27 mouse cellular contexts compared by ENCODE assay signal in the genomic region with DNA sequence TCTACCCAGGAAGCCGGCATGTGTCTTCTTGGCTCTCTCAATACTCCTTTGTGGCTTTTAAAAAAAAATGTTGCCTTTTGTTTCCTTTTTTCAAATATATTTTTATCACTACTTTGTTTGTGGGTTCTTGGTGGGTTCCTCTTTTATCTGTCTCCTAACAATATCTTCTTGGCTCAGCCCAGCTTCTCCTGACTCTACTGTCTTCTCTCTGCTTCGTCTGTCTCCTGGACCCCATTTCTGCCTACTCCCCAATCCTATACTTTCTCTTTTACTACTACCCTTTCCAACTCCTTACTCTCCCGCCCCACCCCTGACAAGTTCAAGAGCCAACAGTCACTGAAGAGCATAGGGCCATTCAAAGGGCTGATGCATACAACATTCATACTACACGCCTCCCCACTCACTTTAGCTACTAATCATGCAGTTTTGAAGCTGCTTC. TPM values are rescaled to one million over a fixed set of nuclear protein-coding genes. Genes with fewer than 3 reads are reported as not detected.
A peak's percentile ranks its signal among the peaks of the same experiment; 100 is the strongest.
DNase-seq lines count a peak whose midpoint lies in the region; ATAC-seq and TF ChIP-seq lines count a peak whose summit lies in the region.
"Had no signal": no experiment of that assay in that cellular context is flagged by ENCODE, and none has a peak within 500 bp of the region (broad histone marks: within the 10 kb centered on the region; RNA-seq: fewer than 3 reads in every experiment).

No protein-coding gene starts in this region.

- no peak for TF ChIP-seq CTCF in heart, adult 2 months (IDR thresholded peaks at IDR 0.05)
- TF ChIP-seq CTCF in small intestine, adult 2 months (IDR thresholded peaks at IDR 0.05; ENCODE audit: extremely low read depth, insufficient read length, insufficient replicate concordance, low read depth, low read length) = no peak

- peak; percentile 46 to 48; a peak in 2 of 4 replicates for ATAC-seq in hematopoietic stem cell, adult 5-6 weeks (replicated peaks in 1 of 2; ENCODE audit: insufficient read depth in 1 of 2, low FRiP score in 2 of 2, low TSS enrichment in 1 of 2, low read depth in 1 of 2, poor library complexity in 2 of 2, severe bottlenecking in 2 of 2)
- ATAC-seq: forebrain, embryonic 16.5 days; Patski had no signal

- peak; percentile 88 for DNase-seq in heart, adult 11 months
- no peak for DNase-seq in heart, adult 2 months
- DNase-seq in B cell, adult 2 months = peak; percentile 49 to 54
- no peak for DNase-seq in layer of hippocampus, postnatal 25 days (ENCODE audit: extremely low spot score in 1 of 2, low spot score in 1 of 2)
- DNase-seq in gastrocnemius, adult 8-10 months (ENCODE audit: low spot score in 2 of 2) = no peak
- no peak for DNase-seq in right cerebral cortex, postnatal 36 days (ENCODE audit: low spot score in 2 of 2)
- DNase-seq: adrenal gland, postnatal 36 days; cerebellum, postnatal 14 days; heart, adult 18-20 months; lung, postnatal 10 days; retina, postnatal 1 day had no signal

- no peak overlapping the region for H3K9ac ChIP-seq in heart, adult 2 months (ENCODE audit: low read depth, low read length)
- H3K9ac ChIP-seq: heart, embryonic 15.5 days; liver, embryonic 15.5 days had no signal

- no peak overlapping the region for H3K27ac ChIP-seq in heart, adult 2 months
- H3K27ac ChIP-seq in small intestine, adult 2 months (ENCODE audit: insufficient read depth, low read depth, low read length) = peak overlapping the region; percentile 81
- H3K27ac ChIP-seq: heart, embryonic 15.5 days; hindbrain, embryonic 10.5 days; layer of hippocampus, adult 2 months; liver, embryonic 15.5 days; stomach, postnatal 0 days had no signal

- no peak overlapping the region for H3K4me3 ChIP-seq in heart, adult 2 months
- no peak overlapping the region for H3K4me3 ChIP-seq in small intestine, adult 2 months (ENCODE audit: low read depth, low read length)
- H3K4me3 ChIP-seq: erythroblast, embryonic 14.5 days; heart, embryonic 15.5 days; hindbrain, embryonic 10.5 days; layer of hippocampus, adult 2 months; liver, embryonic 15.5 days had no signal

- H3K36me3 ChIP-seq in heart, adult 2 months (ENCODE audit: control insufficient read depth, insufficient read depth, low read length) = no peaks in the 10 kb centered on the region
- no peaks in the 10 kb centered on the region for H3K36me3 ChIP-seq in small intestine, adult 2 months (ENCODE audit: control insufficient read depth, insufficient read depth, low read length)
- H3K36me3 ChIP-seq: heart, embryonic 15.5 days; hindbrain, embryonic 10.5 days; liver, embryonic 15.5 days had no signal

- intact Hi-C loops in heart, adult 2 months (cut with DNase I) = no loop called here

- H3K27me3 ChIP-seq in heart, adult 2 months (ENCODE audit: control insufficient read depth, insufficient read depth, low read length) = no peaks in the 10 kb centered on the region
- no peaks in the 10 kb centered on the region for H3K27me3 ChIP-seq in small intestine, adult 2 months (ENCODE audit: control insufficient read depth, insufficient read depth, low read length)
- H3K27me3 ChIP-seq: heart, embryonic 15.5 days; liver, embryonic 15.5 days had no signal

- TF ChIP-seq EP300 in heart, adult 2 months (IDR thresholded peaks at IDR 0.05; ENCODE audit: insufficient read depth, low read depth, low read length) = no peak

- no peaks in the 10 kb centered on the region for H3K4me1 ChIP-seq in heart, adult 2 months (ENCODE audit: control insufficient read depth, insufficient read depth, low read length)
- H3K4me1 ChIP-seq in small intestine, adult 2 months (ENCODE audit: control insufficient read depth, insufficient read depth, insufficient read length, low read length) = peaks cover 15% of the 10 kb centered on the region; the same call in 1 of the 2 replicates
- H3K4me1 ChIP-seq: heart, embryonic 15.5 days; hindbrain, embryonic 10.5 days; liver, embryonic 15.5 days had no signal

- 64% methylated on average over 4 of the region's 4 CpGs for WGBS in heart, adult 2 months
- 68% methylated on average over 4 of the region's 4 CpGs for WGBS in small intestine, adult 2 months

- TF ChIP-seq POLR2A in heart, adult 2 months (IDR thresholded peaks at IDR 0.05; ENCODE audit: insufficient read depth, low read depth, low read length) = no peak
- TF ChIP-seq POLR2A in small intestine, adult 2 months (IDR thresholded peaks at IDR 0.05; ENCODE audit: low read depth, low read length) = no peak

- no peaks in the 10 kb centered on the region for H3K79me2 ChIP-seq in heart, adult 2 months (replicated peaks; ENCODE audit: control insufficient read depth, insufficient read depth, low read length)

RNA-seq across cellular contexts. Expression of a gene that starts 9.0 kb away (rescaled TPM):
- under 1 TPM in 1 of 2 experiments, not detected in 1; 0.47 TPM for total RNA-seq in heart, adult 2 months (2021)
- polyA plus RNA-seq in heart, adult 2 months (2012; rRNA removed) = not detected in 2 replicates
- total RNA-seq in hematopoietic stem cell, adult 5-6 weeks (2017) = not detected in 2 replicates
- 12.6 and 36.8 TPM in 2 replicates for polyA plus RNA-seq in small intestine, adult 2 months (2012; rRNA removed)
- total RNA-seq in layer of hippocampus, postnatal 25 days (2021) = under 1 TPM in 1 of 2 experiments, not detected in 1; 0.39 TPM
- total RNA-seq in gastrocnemius, adult 8-10 months (2022) = not detected
- total RNA-seq: adrenal gland, postnatal 36 days; gastrocnemius, adult 18-20 months; layer of hippocampus, adult 2 months; left cerebral cortex, adult 8-10 months had no signal
- polyA plus RNA-seq: embryonic facial prominence, embryonic 11.5 days; erythroblast, embryonic 14.5 days; heart, embryonic 15.5 days; hindbrain, embryonic 10.5 days; limb, embryonic 11.5 days; midbrain, embryonic 11.5 days; neural tube, embryonic 14.5 days; Patski; stomach, postnatal 0 days had no signal

RNA-seq across cellular contexts. Expression of a gene that starts 12.6 kb away (rescaled TPM):
- 10 to 100 TPM; 52.2 to 61.8 TPM for total RNA-seq in heart, adult 2 months (2021)
- 83.8 and 85.2 TPM in 2 replicates for polyA plus RNA-seq in heart, adult 2 months (2012; rRNA removed)
- total RNA-seq in hematopoietic stem cell, adult 5-6 weeks (2017) = 33.7 and 50.9 TPM in 2 replicates
- polyA plus RNA-seq in small intestine, adult 2 months (2012; rRNA removed) = 47.3 and 74.8 TPM in 2 replicates
- total RNA-seq in layer of hippocampus, postnatal 25 days (2021) = 10 to 100 TPM; 48.7 to 54.5 TPM
- 10 to 100 TPM; 32.4 to 38.1 (median 36.0) TPM for total RNA-seq in gastrocnemius, adult 8-10 months (2022)

RNA-seq across cellular contexts. Expression of a gene that starts 19.8 kb away (rescaled TPM):
- 1 to 10 TPM; 2.3 to 3.8 TPM for total RNA-seq in heart, adult 2 months (2021)
- 4.7 and 6.4 TPM in 2 replicates for polyA plus RNA-seq in heart, adult 2 months (2012; rRNA removed)
- 1.8 and 4.7 TPM in 2 replicates for total RNA-seq in hematopoietic stem cell, adult 5-6 weeks (2017)
- 4.7 and 8.2 TPM in 2 replicates for polyA plus RNA-seq in small intestine, adult 2 months (2012; rRNA removed)
- 1 to 10 TPM; 2.0 to 2.3 TPM for total RNA-seq in layer of hippocampus, postnatal 25 days (2021)
- total RNA-seq in gastrocnemius, adult 8-10 months (2022) = 1 to 10 TPM in 2 of 4 experiments, under 1 TPM in 2; 0.22 to 1.5 (median 0.95) TPM

RNA-seq across cellular contexts. Expression of a gene that starts 52.1 kb away (rescaled TPM):
- 100 to 1,000 TPM; 225 to 312 TPM for total RNA-seq in heart, adult 2 months (2021)
- 490 and 545 TPM in 2 replicates for polyA plus RNA-seq in heart, adult 2 months (2012; rRNA removed)
- 33.2 and 61.3 TPM in 2 replicates for total RNA-seq in hematopoietic stem cell, adult 5-6 weeks (2017)
- polyA plus RNA-seq in small intestine, adult 2 months (2012; rRNA removed) = 75.8 and 98.5 TPM in 2 replicates
- total RNA-seq in layer of hippocampus, postnatal 25 days (2021) = 10 to 100 TPM; 40.1 to 45.5 TPM
- total RNA-seq in gastrocnemius, adult 8-10 months (2022) = 100 to 1,000 TPM; 116 to 140 (median 128) TPM

RNA-seq across cellular contexts. Expression of a gene that starts 52.3 kb away (rescaled TPM):
- 10 to 100 TPM; 16.6 to 20.5 TPM for total RNA-seq in heart, adult 2 months (2021)
- polyA plus RNA-seq in heart, adult 2 months (2012; rRNA removed) = 21.0 and 23.5 TPM in 2 replicates
- 32.5 and 48.8 TPM in 2 replicates for total RNA-seq in hematopoietic stem cell, adult 5-6 weeks (2017)
- 31.7 and 64.7 TPM in 2 replicates for polyA plus RNA-seq in small intestine, adult 2 months (2012; rRNA removed)
- 10 to 100 TPM; 26.4 to 30.5 TPM for total RNA-seq in layer of hippocampus, postnatal 25 days (2021)
- 10 to 100 TPM; 24.3 to 32.8 (median 27.2) TPM for total RNA-seq in gastrocnemius, adult 8-10 months (2022)

Comparison
In these comparisons a context has a peak if more than half of its experiments do, and no peak if none do; other contexts are left out.
1. DNase-seq: peak in heart, adult 11 months (single experiment) and B cell, adult 2 months (2 of 2); none in heart, adult 2 months (0 of 2), layer of hippocampus, postnatal 25 days (0 of 2), gastrocnemius, adult 8-10 months (0 of 2) and right cerebral cortex, postnatal 36 days (0 of 2).